Mouse (Mus musculus) neural tube, embryonic 15.5 days (tissue): ENCODE measurements at regions not wholly inside any gene's neighbourhood (a gene's known extent, or its start where the extent isn't known, plus 50 kb on each side); places are given as distances from the start of the nearest gene placed in this dataset.

ENCODE experiments used
- ATAC-seq: fragments of 200-750 bp; cut with Nextera tagmentation; 2 replicates; pipeline ENCODE4 v1.8.0; 2017; ENCODE audit warnings: mild to moderate bottlenecking, moderate TSS enrichment, moderate library complexity; ENCODE audit not compliant: low FRiP score
- H3K27ac ChIP-seq: fragments of 300-500 bp; sonication (generic); replicated peaks from 2 replicates; pipeline ENCODE4 v1.5.1; 2015; ENCODE audit warnings: mild to moderate bottlenecking, inconsistent platforms
- H3K27me3 ChIP-seq: fragments of 300-500 bp; sonication (generic); replicated peaks from 2 replicates; pipeline ENCODE4 v1.6.1; 2015; ENCODE audit warnings: inconsistent platforms
- H3K36me3 ChIP-seq: fragments of 300-500 bp; sonication (generic); 2 replicates; pipeline ENCODE4 v1.6.1; 2015; ENCODE audit warnings: inconsistent platforms
- H3K4me1 ChIP-seq: fragments of 300-500 bp; sonication (generic); 2 replicates; pipeline ENCODE4 v1.6.1; 2015; ENCODE audit warnings: inconsistent platforms
- H3K4me2 ChIP-seq: fragments of 300-500 bp; sonication (generic); 2 replicates; pipeline ENCODE4 v1.6.1; 2015; ENCODE audit warnings: inconsistent platforms, mild to moderate bottlenecking, moderate library complexity
- H3K4me3 ChIP-seq: fragments of 300-500 bp; sonication (generic); replicated peaks from 2 replicates; pipeline ENCODE4 v1.5.1; 2015; ENCODE audit warnings: mild to moderate bottlenecking, inconsistent platforms
- H3K9ac ChIP-seq: fragments of 300-500 bp; sonication (generic); replicated peaks from 2 replicates; pipeline ENCODE4 v1.6.1; 2015; ENCODE audit warnings: mild to moderate bottlenecking, inconsistent platforms
- H3K9me3 ChIP-seq: fragments of 300-500 bp; sonication (generic); replicated peaks from 2 replicates; pipeline ENCODE4 v1.6.1; 2016; ENCODE audit warnings: inconsistent platforms
- WGBS: fragments of 180-500 bp; shearing (Covaris S2); methylation state at CpG from one replicate; pipeline ENCODE4 v1.1.7; 2015; ENCODE audit warnings: mixed read lengths; 5-methylcytosine and 5-hydroxymethylcytosine counted together

- 34% methylated on average over 10 of the region's 10 CpGs for WGBS
Observed at GRCm38 (mm10) chr4:152913497-152913896, 435.8 kb upstream of the Kcnab2 start.

GRCm38 (mm10) chr4:152912846-152913245 is 435.2 kb upstream of the Kcnab2 start:
- no peaks in the 10 kb centered on the region for H3K9me3 ChIP-seq
- WGBS, result 26% methylated on average over 10 of the region's 10 CpGs
- peaks cover 4% of the 10 kb centered on the region; the same call in 1 of the 2 replicates for H3K27me3 ChIP-seq
- H3K36me3 ChIP-seq, result no peaks in the 10 kb centered on the region
- ATAC-seq, result no peak
- peaks cover 22% of the 10 kb centered on the region for H3K4me1 ChIP-seq
- H3K9ac ChIP-seq, result no peak overlapping the region
- no peak overlapping the region for H3K27ac ChIP-seq
- H3K4me2 ChIP-seq, result no peak overlapping the region
- H3K4me3 ChIP-seq, result no peak overlapping the region

More at GRCm38 (mm10) chr4:152913497-152913896, 435.8 kb upstream of the Kcnab2 start:
- ATAC-seq, result no peak
- H3K9me3 ChIP-seq, result no peaks in the 10 kb centered on the region
- peak overlapping the region; percentile 19; the same call in 1 of the 2 replicates for H3K4me2 ChIP-seq
- H3K9ac ChIP-seq, result no peak overlapping the region
- H3K4me1 ChIP-seq, result peaks cover 16% of the 10 kb centered on the region
- H3K27me3 ChIP-seq, result 0 out of 2 replicates have a peak, but pooled peaks cover 4% of the 10 kb centered on the region
- no peak overlapping the region for H3K27ac ChIP-seq
- H3K4me3 ChIP-seq, result no peak overlapping the region
- no peaks in the 10 kb centered on the region for H3K36me3 ChIP-seq

GRCm38 (mm10) chr4:152908235-152908634 is 430.6 kb upstream of the Kcnab2 start:
- Histone ChIP-seq H3K27me3 (no peaks in the 10 kb centered on the region; the same call in 1 of the 2 replicates), H3K4me3 (no peak overlapping the region), H3K27ac (no peak overlapping the region), H3K4me2 (no peak overlapping the region), H3K36me3 (no peaks in the 10 kb centered on the region), H3K9me3 (no peaks in the 10 kb centered on the region), H3K4me1 (peaks cover 14% of the 10 kb centered on the region; the same call in 1 of the 2 replicates), H3K9ac (no peak overlapping the region)
- 53% methylated on average over 5 of the region's 5 CpGs for WGBS
- ATAC-seq, result peak; percentile 38; the same call in 1 of the 2 replicates

GRCm38 (mm10) chr4:152902851-152903250 is 425.2 kb upstream of the Kcnab2 start:
- no peak overlapping the region for H3K4me3 ChIP-seq
- peaks cover 15% of the 10 kb centered on the region for H3K4me1 ChIP-seq
- H3K9ac ChIP-seq, result no peak overlapping the region
- no peaks in the 10 kb centered on the region for H3K36me3 ChIP-seq
- no peak; the same call in 1 of the 2 replicates for ATAC-seq
- no peak overlapping the region for H3K4me2 ChIP-seq
- no peaks in the 10 kb centered on the region for H3K27me3 ChIP-seq
- WGBS, result 55% methylated on average over 11 of the region's 11 CpGs
- no peaks in the 10 kb centered on the region for H3K9me3 ChIP-seq
- H3K27ac ChIP-seq, result peak overlapping the region; percentile 51

- no peaks in the 10 kb centered on the region for H3K9me3 ChIP-seq
- H3K4me1 ChIP-seq, result peaks cover 12% of the 10 kb centered on the region
- no peaks in the 10 kb centered on the region for H3K36me3 ChIP-seq
- 39% methylated on average over 4 of the region's 4 CpGs for WGBS
- no peak for ATAC-seq
- H3K9ac ChIP-seq, result no peak overlapping the region
- no peaks in the 10 kb centered on the region for H3K27me3 ChIP-seq
- H3K27ac ChIP-seq, result no peak overlapping the region
- H3K4me3 ChIP-seq, result no peak overlapping the region
- H3K4me2 ChIP-seq, result no peak overlapping the region
Observed at GRCm38 (mm10) chr4:152900049-152900448, 422.4 kb upstream of the Kcnab2 start.

GRCm38 (mm10) chr4:152895076-152895475 is 417.4 kb upstream of the Kcnab2 start:
- Histone ChIP-seq H3K27me3 (no peaks in the 10 kb centered on the region), H3K4me2 (no peak overlapping the region), H3K9me3 (no peaks in the 10 kb centered on the region), H3K4me1 (peaks cover 2% of the 10 kb centered on the region; the same call in 1 of the 2 replicates), H3K9ac (no peak overlapping the region), H3K27ac (no peak overlapping the region), H3K4me3 (no peak overlapping the region), H3K36me3 (no peaks in the 10 kb centered on the region)
- no peak for ATAC-seq
- 77% methylated on average over 13 of the region's 13 CpGs for WGBS

GRCm38 (mm10) chr4:152892997-152893396 is 415.3 kb upstream of the Kcnab2 start:
- Histone ChIP-seq H3K9me3 (no peaks in the 10 kb centered on the region), H3K9ac (no peak overlapping the region), H3K27me3 (no peaks in the 10 kb centered on the region), H3K36me3 (no peaks in the 10 kb centered on the region), H3K27ac (no peak overlapping the region), H3K4me3 (no peak overlapping the region), H3K4me1 (peaks cover 8% of the 10 kb centered on the region), H3K4me2 (no peak overlapping the region)
- ATAC-seq, result no peak
- 91% methylated on average over 3 of the region's 3 CpGs for WGBS

- H3K4me1 ChIP-seq, result peaks cover 10% of the 10 kb centered on the region
- H3K27me3 ChIP-seq, result no peaks in the 10 kb centered on the region
- ATAC-seq, result no peak
- no peaks in the 10 kb centered on the region for H3K9me3 ChIP-seq
- no peaks in the 10 kb centered on the region for H3K36me3 ChIP-seq
- H3K27ac ChIP-seq, result no peak overlapping the region
- no peak overlapping the region for H3K9ac ChIP-seq
- H3K4me2 ChIP-seq, result no peak overlapping the region
- no peak overlapping the region for H3K4me3 ChIP-seq
- WGBS, result 74% methylated on average over 5 of the region's 5 CpGs
Observed at GRCm38 (mm10) chr4:152889211-152889610, 411.5 kb upstream of the Kcnab2 start.

- Histone ChIP-seq H3K36me3 (no peaks in the 10 kb centered on the region), H3K4me1 (peaks cover 10% of the 10 kb centered on the region), H3K27ac (no peak overlapping the region), H3K27me3 (no peaks in the 10 kb centered on the region), H3K9me3 (no peaks in the 10 kb centered on the region), H3K4me2 (no peak overlapping the region), H3K4me3 (no peak overlapping the region), H3K9ac (no peak overlapping the region)
- 48% methylated on average over 14 of the region's 14 CpGs for WGBS
- no peak for ATAC-seq
Observed at GRCm38 (mm10) chr4:152888306-152888705, 410.6 kb upstream of the Kcnab2 start.

GRCm38 (mm10) chr4:152886773-152887172 is 409.1 kb upstream of the Kcnab2 start:
- no peak overlapping the region for H3K9ac ChIP-seq
- H3K27ac ChIP-seq, result no peak overlapping the region
- H3K4me2 ChIP-seq, result no peak overlapping the region
- no peaks in the 10 kb centered on the region for H3K36me3 ChIP-seq
- WGBS, result 90% methylated on average over 9 of the region's 9 CpGs
- ATAC-seq, result no peak
- H3K4me1 ChIP-seq, result peaks cover 10% of the 10 kb centered on the region
- no peaks in the 10 kb centered on the region for H3K9me3 ChIP-seq
- no peak overlapping the region for H3K4me3 ChIP-seq
- H3K27me3 ChIP-seq, result no peaks in the 10 kb centered on the region

GRCm38 (mm10) chr4:152881433-152881930 is 403.8 kb upstream of the Kcnab2 start:
- Histone ChIP-seq H3K36me3 (no peaks in the 10 kb centered on the region), H3K4me3 (no peak overlapping the region), H3K9me3 (no peaks in the 10 kb centered on the region), H3K4me1 (peaks cover 13% of the 10 kb centered on the region), H3K27ac (no peak overlapping the region), H3K27me3 (no peaks in the 10 kb centered on the region), H3K9ac (no peak overlapping the region), H3K4me2 (no peak overlapping the region)
- ATAC-seq, result no peak

GRCm38 (mm10) chr4:152880368-152880767 is 402.7 kb upstream of the Kcnab2 start:
- WGBS, result 98% methylated on average over 2 of the region's 2 CpGs
- Histone ChIP-seq H3K4me3 (no peak overlapping the region), H3K9me3 (no peaks in the 10 kb centered on the region), H3K36me3 (no peaks in the 10 kb centered on the region), H3K9ac (no peak overlapping the region), H3K27ac (no peak overlapping the region), H3K4me1 (peaks cover 13% of the 10 kb centered on the region), H3K4me2 (no peak overlapping the region), H3K27me3 (no peaks in the 10 kb centered on the region)
- ATAC-seq, result no peak
